Mouse (Mus musculus): ENCODE measurements around the gene Acacb. TPM values are rescaled to one million over a fixed set of nuclear protein-coding genes. Genes with fewer than 3 reads are reported as not detected.

Gene Acacb
- total RNA-seq, 2 experiments from 2014 or later = 4.4 to 5.3 TPM

DNA sequence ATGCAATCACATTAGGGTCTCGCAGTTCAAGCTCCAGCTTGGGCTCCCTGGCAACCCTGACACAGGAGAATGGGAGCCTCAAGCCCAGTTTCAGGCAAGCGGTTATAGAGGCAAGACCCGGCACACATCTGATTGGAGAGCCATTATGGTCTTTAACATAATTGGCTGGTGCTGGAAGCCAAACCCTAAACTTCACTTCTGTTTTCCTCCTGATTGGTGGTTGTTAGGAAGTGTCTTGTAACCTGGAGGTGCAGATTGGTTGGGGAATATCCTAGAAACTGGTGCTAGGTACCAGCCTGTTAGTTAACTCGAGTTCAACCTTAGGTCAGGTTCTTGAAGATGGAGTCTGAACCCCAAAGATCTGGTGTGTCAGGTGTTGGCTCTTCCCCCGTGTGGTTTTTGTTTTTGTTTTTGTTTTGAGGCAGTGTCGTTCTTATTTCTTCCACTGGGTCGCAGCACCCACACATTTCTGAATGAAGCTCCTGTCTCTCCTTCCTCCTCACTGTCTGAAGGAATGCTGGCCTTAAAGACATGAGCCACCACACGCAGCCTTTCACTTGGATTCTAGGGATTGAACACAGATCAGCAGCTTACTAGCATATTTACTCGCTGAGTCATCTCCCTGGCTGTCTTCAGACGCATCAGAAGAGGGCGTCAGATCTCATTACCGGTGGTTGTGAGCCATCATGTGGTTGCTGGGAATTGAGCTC, 15.9 kb downstream of the Acacb start:
- H3K4me3 ChIP-seq = no peak overlapping the region
- no peak overlapping the region for H3K27ac ChIP-seq
- intact Hi-C loops (cut with DNase I) = loop anchor here (5.0 kb wide), 1 partner anchor 145 kb away; no protein-coding TSS in a partner anchor
- no peak for DNase-seq (ENCODE audit: extremely low spot score in 1 of 2, low spot score in 2 of 2)
- peak; percentile 11; the same call in 1 of the 2 replicates for TF ChIP-seq CTCF (IDR thresholded peaks at IDR 0.05)

DNA sequence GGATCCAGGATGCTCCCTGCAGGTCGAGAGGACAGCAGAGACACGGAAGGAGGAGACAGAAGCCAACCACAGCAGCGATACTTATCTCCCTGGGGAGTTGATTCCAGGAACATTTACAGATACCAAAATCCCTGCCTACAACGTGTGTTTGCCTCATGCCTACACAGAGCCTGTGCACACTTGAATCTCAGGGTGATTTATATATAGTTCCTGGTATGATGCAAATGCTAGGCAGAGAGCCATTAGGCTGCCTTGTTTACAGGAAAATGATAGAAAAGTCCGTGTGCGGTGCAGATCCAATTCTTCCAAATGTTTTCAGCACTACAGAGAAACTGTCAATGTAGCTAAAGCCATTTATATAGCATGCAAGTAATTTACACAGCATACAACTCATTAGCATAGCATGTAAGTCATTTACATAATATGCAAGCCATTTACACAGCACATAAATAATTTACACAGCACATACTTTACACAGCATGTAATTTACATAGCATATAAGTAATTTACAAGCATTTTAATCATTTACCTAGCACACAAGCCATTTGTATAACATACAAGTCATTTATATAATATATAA, 16.9 kb downstream of the Acacb start:
- Histone ChIP-seq H3K27ac (peak overlapping the region; percentile 13; the same call in 1 of the 2 replicates), H3K4me3 (no peak overlapping the region)
- no peak for DNase-seq (ENCODE audit: extremely low spot score in 1 of 2, low spot score in 2 of 2)
- TF ChIP-seq CTCF (IDR thresholded peaks at IDR 0.05) = no peak
- intact Hi-C loops (cut with DNase I) = loop anchor here (5.0 kb wide), 1 partner anchor 144 kb away; no protein-coding TSS in a partner anchor

DNA sequence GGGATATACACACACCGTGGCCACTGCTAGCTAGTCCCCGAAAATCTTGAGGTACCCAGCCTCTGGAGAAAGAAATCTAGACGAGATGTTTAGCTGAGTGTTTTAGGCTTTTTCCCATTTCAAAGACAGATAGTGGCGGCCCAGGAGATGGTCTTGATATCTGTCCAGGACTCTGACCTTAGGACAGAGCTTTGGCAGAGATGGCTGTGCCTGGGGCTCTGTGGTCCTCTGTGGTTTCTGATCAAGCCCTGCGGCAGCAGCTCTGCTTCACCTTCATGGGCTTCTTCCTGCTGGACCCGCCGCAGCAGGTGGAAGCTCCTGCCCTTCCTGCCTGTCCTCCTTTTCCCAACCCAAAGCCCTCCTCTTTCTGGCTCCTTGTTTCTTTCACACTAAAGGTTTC, 24.0 kb downstream of the Acacb start:
- no peak for DNase-seq (ENCODE audit: extremely low spot score in 1 of 2, low spot score in 2 of 2)
- no peak overlapping the region for H3K27ac ChIP-seq
- no peak overlapping the region for H3K4me3 ChIP-seq
- TF ChIP-seq CTCF (IDR thresholded peaks at IDR 0.05) = no peak
- intact Hi-C loops (cut with DNase I) = no loop called here

DNA sequence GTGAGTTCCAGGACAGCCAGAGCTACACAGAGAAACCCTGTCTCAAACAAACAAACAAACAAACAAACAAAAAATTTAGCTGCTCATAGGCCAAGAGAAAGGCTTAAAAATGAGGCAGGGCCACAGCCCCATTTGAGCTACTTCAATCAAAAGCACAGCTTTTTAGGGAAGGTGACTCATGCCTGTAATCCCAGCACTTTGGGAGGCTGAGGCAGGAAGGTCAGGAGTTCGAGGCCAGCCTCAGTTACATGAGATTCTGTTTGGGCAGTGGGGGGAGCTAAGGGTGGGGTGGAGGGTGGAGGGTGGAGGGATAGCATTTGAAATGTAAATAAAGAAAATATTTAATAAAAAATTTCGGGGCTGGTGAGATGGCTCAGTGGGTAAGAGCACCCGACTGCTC, 26.6 kb downstream of the Acacb start:
- intact Hi-C loops (cut with DNase I) = no loop called here
- TF ChIP-seq CTCF (IDR thresholded peaks at IDR 0.05) = no peak
- DNase-seq (ENCODE audit: extremely low spot score in 1 of 2, low spot score in 2 of 2) = no peak

DNA sequence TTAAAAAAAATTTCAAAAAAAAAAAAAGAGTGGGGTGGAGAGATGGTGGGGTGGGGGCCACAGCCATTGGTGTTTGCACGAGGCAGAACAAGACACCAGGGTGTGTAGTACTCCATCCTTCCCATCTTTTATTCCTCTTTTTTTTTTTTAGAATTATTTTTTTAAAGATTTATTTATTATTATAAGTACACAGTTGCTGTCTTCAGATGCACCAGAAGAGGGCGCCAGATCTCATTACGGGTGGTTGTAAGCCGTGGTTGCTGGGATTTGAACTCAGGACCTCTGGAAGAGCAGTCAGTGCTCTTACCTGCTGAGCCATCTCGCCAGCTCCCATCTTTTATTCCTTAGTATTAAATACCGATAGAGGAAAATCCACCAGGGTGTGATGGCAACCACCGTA, 27.1 kb downstream of the Acacb start:
- intact Hi-C loops (cut with DNase I) = no loop called here
- Histone ChIP-seq H3K4me3 (no peak overlapping the region), H3K27ac (no peak overlapping the region)
- peak; percentile 38 for TF ChIP-seq CTCF (IDR thresholded peaks at IDR 0.05)
- no peak for DNase-seq (ENCODE audit: extremely low spot score in 1 of 2, low spot score in 2 of 2)

More for the DNA sequence above, 26.6 kb downstream of the Acacb start:
- H3K27ac ChIP-seq = no peak overlapping the region
- H3K4me3 ChIP-seq = no peak overlapping the region

DNA sequence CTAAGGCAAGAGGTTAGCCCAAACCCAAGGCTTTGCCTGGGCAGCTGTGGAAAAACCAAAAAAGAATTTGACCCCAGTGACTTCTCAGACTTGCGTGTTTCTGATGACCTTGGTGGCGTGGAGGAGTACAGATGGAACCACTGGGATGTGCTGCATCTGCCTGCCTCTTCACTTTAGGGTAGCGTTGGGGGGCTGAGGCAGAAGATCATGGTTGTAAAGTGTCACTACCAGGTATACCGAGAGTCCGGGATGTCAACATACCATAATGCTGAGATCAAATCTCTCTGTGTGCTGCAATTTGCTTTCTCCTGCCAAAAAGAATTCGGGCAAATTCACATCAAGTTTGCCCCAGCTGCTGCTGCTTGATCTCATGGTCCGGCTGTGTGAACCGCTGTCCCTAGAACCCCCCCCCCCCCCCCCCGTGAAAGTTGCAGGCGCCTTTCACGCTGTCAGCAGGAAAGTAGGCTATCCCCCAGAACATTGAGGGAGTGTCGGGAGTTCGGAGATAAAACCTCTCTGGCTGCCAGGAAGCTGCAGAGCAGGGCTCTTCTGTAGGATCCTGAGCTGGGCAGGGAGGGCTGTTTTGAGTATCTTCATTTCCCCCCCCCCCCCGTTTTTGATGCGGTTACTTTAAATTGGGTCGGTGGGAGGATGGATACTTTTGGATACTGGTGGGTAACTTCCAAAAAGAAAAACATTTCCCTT, 27.7 kb downstream of the Acacb start:
- H3K4me3 ChIP-seq = no peak overlapping the region
- intact Hi-C loops (cut with DNase I) = no loop called here
- no peak for DNase-seq (ENCODE audit: extremely low spot score in 1 of 2, low spot score in 2 of 2)

DNA sequence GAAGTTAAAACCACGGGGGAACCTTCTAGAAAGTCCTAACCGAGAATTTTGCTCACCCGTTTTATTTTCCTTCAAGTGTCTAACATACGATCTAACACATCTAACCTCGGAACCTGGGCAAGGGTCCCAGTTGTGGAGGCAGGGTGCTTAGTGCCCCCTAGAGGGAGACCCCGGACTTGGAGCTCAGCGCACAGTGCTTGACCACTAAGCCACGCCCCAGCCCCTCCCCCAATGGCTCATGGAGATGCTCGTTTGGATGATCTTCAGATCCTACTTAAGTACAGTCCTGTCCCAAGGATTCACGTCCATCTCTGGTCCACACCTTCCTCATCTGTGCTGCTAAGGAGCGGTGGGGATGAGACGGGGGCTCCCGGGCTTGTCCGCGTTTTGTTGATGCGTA, 28.3 kb downstream of the Acacb start:
- no peak; the same call in 1 of the 2 replicates for TF ChIP-seq CTCF (IDR thresholded peaks at IDR 0.05)
- no peak overlapping the region for H3K27ac ChIP-seq
- no peak overlapping the region for H3K4me3 ChIP-seq
- intact Hi-C loops (cut with DNase I) = no loop called here
- no peak for DNase-seq (ENCODE audit: extremely low spot score in 1 of 2, low spot score in 2 of 2)

More for the DNA sequence above, 27.7 kb downstream of the Acacb start:
- TF ChIP-seq CTCF (IDR thresholded peaks at IDR 0.05) = no peak
- H3K27ac ChIP-seq = no peak overlapping the region

DNA sequence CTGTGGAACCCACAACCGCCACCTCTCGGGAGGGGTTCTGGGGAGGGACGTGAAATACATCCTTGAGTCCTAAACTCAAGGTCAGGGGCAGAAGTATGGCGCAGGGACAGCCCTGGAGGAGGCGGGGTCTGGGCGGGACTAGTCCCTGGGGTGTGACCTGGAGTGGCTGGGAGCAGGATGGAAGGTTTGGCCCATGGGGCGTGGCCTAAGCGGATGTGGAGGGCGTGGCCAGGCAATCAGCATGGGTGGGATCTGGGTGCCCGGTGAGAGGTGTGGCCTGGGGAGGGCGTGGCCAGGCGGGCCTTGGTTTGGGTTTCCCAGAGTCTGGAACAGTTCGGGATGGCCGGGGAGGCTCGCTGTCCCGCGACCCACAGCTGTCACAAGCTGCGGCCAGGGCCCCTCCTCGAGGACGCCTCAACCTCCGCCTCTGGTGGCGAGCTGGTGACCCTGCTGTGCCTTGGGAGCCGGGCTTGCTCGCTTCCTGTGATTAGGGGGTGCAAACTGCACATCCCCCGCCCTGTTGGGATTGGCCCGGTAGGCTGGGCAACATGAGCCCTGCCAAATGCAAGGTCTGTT, 29.3 kb downstream of the Acacb start:
- intact Hi-C loops (cut with DNase I) = no loop called here
- TF ChIP-seq CTCF (IDR thresholded peaks at IDR 0.05) = no peak
- H3K27ac ChIP-seq = peak overlapping the region; percentile 49
- peak overlapping the region; percentile 43 for H3K4me3 ChIP-seq
- DNase-seq (ENCODE audit: extremely low spot score in 1 of 2, low spot score in 2 of 2) = peak; percentile 51 to 72

DNA sequence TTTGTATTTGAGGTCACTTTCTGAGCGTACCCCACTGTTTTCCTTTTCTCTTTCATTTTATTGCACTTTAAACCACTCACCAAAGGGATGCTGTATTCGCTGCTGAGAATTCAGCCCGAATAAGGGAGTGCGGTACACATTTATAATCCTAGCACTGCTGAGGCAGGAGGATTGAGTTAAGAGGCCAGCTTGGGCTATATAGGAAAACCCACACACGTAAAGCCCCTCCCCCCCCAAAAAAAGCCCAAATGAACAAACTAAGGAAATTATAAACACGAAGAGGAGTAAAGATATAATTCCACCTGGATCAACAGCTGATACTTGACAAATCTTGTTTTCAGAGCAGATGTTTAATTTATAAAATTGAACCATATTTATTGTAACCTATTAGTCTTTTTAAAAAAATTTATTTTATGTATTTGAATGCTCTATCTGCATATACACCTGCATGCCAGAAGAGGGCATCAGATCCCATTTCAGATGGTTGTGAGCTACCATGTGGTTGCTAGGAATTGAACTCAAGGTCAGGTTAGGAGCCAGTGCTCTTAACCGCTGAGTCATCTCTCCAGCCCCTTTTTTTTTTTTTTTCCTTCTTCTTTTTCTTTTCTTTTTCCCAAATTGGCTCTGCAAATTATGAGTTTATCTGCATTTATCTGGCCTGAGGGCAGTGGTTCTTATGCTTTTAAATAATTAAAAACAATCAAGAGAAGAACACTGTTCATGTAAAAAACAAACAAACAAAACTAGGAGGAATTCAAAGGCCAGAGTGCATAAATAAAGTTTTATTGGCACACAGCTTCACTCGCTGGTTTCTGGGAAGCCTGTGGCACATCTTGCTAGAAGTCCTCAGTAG, 30.4 kb downstream of the Acacb start:
- TF ChIP-seq CTCF (IDR thresholded peaks at IDR 0.05) = peak; percentile 25
- intact Hi-C loops (cut with DNase I) = no loop called here
- DNase-seq (ENCODE audit: extremely low spot score in 1 of 2, low spot score in 2 of 2) = no peak
- Histone ChIP-seq H3K27ac (no peak overlapping the region; the same call in 1 of the 2 replicates), H3K4me3 (peak overlapping the region; percentile 43)

DNA sequence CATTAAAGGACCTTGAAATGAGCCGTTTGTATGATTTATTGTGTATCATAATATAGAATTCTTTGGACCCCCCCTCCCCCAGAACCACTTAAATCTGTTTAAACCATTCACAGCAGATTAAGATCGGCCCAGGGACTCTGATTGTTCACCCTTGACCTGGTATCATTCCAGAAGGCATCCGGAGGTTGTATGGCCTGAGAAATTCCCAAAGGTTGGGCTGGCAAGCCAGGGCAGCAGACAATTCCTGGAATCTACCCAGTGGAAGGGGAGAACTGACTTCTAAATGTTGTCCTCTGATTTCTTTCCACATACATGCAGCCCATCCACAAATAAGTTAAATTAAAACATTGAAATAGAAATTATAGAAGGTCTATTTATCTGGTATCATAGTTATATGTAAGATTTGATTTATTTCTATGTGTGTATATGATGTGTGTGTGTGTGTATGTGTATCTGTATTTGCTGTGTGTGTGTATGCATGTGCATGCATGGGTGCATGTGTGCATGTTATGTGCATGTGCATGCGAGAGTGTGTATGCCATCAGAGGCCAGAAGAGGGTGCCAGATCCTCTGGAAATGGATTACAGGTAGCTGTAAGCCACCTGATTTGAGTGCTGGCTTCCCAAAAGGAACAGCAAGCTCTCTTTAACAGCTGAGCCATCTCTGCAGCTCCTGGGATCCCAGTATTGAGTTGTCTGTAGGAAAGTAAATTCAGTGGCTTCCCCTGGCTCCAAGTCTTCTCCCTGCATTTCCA, 31.8 kb downstream of the Acacb start:
- H3K27ac ChIP-seq = no peak overlapping the region
- no peak; the same call in none of the 2 replicates for TF ChIP-seq CTCF (IDR thresholded peaks at IDR 0.05)
- no peak for DNase-seq (ENCODE audit: extremely low spot score in 1 of 2, low spot score in 2 of 2)
- no peak overlapping the region for H3K4me3 ChIP-seq
- intact Hi-C loops (cut with DNase I) = no loop called here

Measured in left cerebral cortex, adult 2 months (tissue).